Mouse (Mus musculus) heart, embryonic 16.5 days (tissue): ENCODE results near the gene Gpr183. TPM values are rescaled to one million over a fixed set of nuclear protein-coding genes. Genes with fewer than 3 reads are reported as not detected.

ENCODE experiments used
- ATAC-seq: fragments of 200-750 bp; cut with Nextera tagmentation; replicated peaks from 2 replicates; pipeline ENCODE4 v1.8.0; 2017; ENCODE audit warnings: moderate number of reproducible peaks; ENCODE audit not compliant: insufficient read depth, low FRiP score; ENCODE audit errors: extremely low read depth
- H3K27ac ChIP-seq: fragments of 300-500 bp; sonication (generic); 2 replicates; pipeline ENCODE4 v1.5.1; 2014; ENCODE audit warnings: mild to moderate bottlenecking, low read length, control low read depth, moderate library complexity
- H3K27me3 ChIP-seq: fragments of 300-500 bp; sonication (generic); 2 replicates; pipeline ENCODE4 v1.6.1; 2014; ENCODE audit warnings: low read length, mixed read lengths; ENCODE audit not compliant: control insufficient read depth, insufficient read depth
- H3K36me3 ChIP-seq: fragments of 300-500 bp; sonication (generic); 2 replicates; pipeline ENCODE4 v1.6.1; 2014; ENCODE audit not compliant: control insufficient read depth, insufficient read depth
- H3K4me1 ChIP-seq: fragments of 300-500 bp; sonication (generic); 2 replicates; pipeline ENCODE4 v1.6.1; 2014; ENCODE audit warnings: low read length, mixed read lengths; ENCODE audit not compliant: control insufficient read depth, insufficient read depth
- H3K4me2 ChIP-seq: fragments of 300-500 bp; sonication (generic); 2 replicates; pipeline ENCODE4 v1.6.1; 2014; ENCODE audit warnings: low read depth, mild to moderate bottlenecking, control low read depth, low read length
- H3K4me3 ChIP-seq: fragments of 300-500 bp; sonication (generic); 2 replicates; pipeline ENCODE4 v1.5.1; 2014; ENCODE audit warnings: mild to moderate bottlenecking, control low read depth, low read length
- H3K9ac ChIP-seq: fragments of 300-500 bp; sonication (generic); 2 replicates; pipeline ENCODE4 v1.6.1; 2014; ENCODE audit warnings: low read length, control low read depth
- H3K9me3 ChIP-seq: fragments of 300-500 bp; sonication (generic); replicated peaks from 2 replicates; pipeline ENCODE4 v1.6.1; 2016; ENCODE audit warnings: low read length; ENCODE audit not compliant: control insufficient read depth
- WGBS: fragments of 180-500 bp; shearing (Covaris S2); extraction: QIAGEN DNeasy Blood & Tissue Kit; methylation state at CpG from one replicate; pipeline ENCODE4 v1.1.7; 2014; 5-methylcytosine and 5-hydroxymethylcytosine counted together
- polyA plus RNA-seq: library from polyadenylated mRNA; unstranded; fragments of >200 nt; fragmentation: Nextera tagmentation; extraction: Ambion mirVana; gene quantifications from 2 replicates; pipeline ENCODE4 v1.2.1, GENCODE M21; 2015

Gpr183 gene
- polyA plus RNA-seq, 1 experiment from 2014 or later, result 3.6 TPM

DNA sequence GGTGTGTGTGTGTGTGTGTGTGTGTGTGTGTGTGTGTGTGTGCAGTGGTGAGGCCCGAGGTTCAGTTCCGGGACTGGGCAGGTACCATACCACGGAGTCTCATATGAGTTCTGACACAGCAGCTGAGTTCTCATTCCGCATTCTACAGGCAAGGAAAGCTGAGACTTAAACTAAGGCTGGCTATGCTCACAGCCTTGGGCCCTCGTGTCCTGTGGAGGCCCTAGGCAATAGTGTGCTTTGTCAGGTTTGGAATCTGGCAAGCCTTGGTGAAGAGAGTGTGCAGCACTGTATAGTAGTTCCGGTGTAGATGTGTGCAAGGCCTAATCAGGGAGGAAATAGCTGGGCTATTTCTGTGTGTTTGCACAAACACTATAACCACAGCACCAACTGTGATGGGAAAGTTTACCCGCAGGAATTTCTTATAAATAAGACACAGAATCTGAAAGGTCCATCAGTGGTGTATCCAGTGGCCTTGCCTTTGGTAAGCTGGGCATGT lies 61.6 kb downstream of the Gpr183 start:
- Histone ChIP-seq H3K4me3 (no peak overlapping the region), H3K9ac (no peak overlapping the region), H3K36me3 (peaks cover 4% of the 10 kb centered on the region; the same call in 1 of the 2 replicates), H3K4me1 (peaks cover 14% of the 10 kb centered on the region), H3K4me2 (no peak overlapping the region), H3K27me3 (no peaks in the 10 kb centered on the region), H3K9me3 (no peaks in the 10 kb centered on the region), H3K27ac (no peak overlapping the region)
- 78% methylated on average over 7 of the region's 7 CpGs for WGBS
- peak; percentile 25; the same call in 1 of the 2 replicates for ATAC-seq

Other genes starting within 250 kb of the Gpr183 start
- gene Dock9, start 167.4 kb downstream of the Gpr183 start, polyA plus RNA-seq, result 5.1 and 6.0 TPM in 2 replicates
- 48.3 and 53.8 TPM in 2 replicates for gene Ubac2, start 86.6 kb downstream of the Gpr183 start, polyA plus RNA-seq
- gene Gpr18, start 49.4 kb downstream of the Gpr183 start, polyA plus RNA-seq, result 0.22 and 1.00 TPM in 2 replicates
- gene Timm8a2, start 69.5 kb upstream of the Gpr183 start, polyA plus RNA-seq, result not detected in 2 replicates
- gene Tm9sf2, start 141.8 kb upstream of the Gpr183 start, polyA plus RNA-seq, result 129 and 135 TPM in 2 replicates
- gene Clybl, start 216.5 kb upstream of the Gpr183 start, polyA plus RNA-seq, result 90.2 and 91.9 TPM in 2 replicates